Mouse (Mus musculus): ENCODE measurements around the gene Doc2b. TPM values are rescaled to one million over a fixed set of nuclear protein-coding genes. Genes with fewer than 3 reads are reported as not detected.

Doc2b gene
- polyA plus RNA-seq, 1 experiment from 2014 or later: 1.2 TPM

Other genes starting within 250 kb of the Doc2b start
- gene Pitpna, start 208.0 kb downstream of the Doc2b start, polyA plus RNA-seq (2014; fragmentation: Nextera tagmentation; extraction: Ambion mirVana): 81.7 and 86.3 TPM in 2 replicates
- 23.7 and 29.2 TPM in 2 replicates for gene Inpp5k, start 165.1 kb downstream of the Doc2b start, polyA plus RNA-seq (2014; fragmentation: Nextera tagmentation; extraction: Ambion mirVana)
- 45.5 and 49.7 TPM in 2 replicates for gene Myo1c, start 145.5 kb downstream of the Doc2b start, polyA plus RNA-seq (2014; fragmentation: Nextera tagmentation; extraction: Ambion mirVana)
- 106 TPM in 2 replicates for gene Crk, start 116.8 kb downstream of the Doc2b start, polyA plus RNA-seq (2014; fragmentation: Nextera tagmentation; extraction: Ambion mirVana)
- 788 and 838 TPM in 2 replicates for gene Ywhae, start 63.2 kb downstream of the Doc2b start, polyA plus RNA-seq (2014; fragmentation: Nextera tagmentation; extraction: Ambion mirVana)
- gene Rph3al, start 142.4 kb upstream of the Doc2b start, polyA plus RNA-seq (2014; fragmentation: Nextera tagmentation; extraction: Ambion mirVana): 3.0 TPM in 2 replicates
- gene 1700016K19Rik, start 203.9 kb upstream of the Doc2b start, polyA plus RNA-seq (2014; fragmentation: Nextera tagmentation; extraction: Ambion mirVana): 2.0 and 7.3 TPM in 2 replicates
- gene Rflnb, start 231.7 kb upstream of the Doc2b start, polyA plus RNA-seq (2014; fragmentation: Nextera tagmentation; extraction: Ambion mirVana): 45.3 and 45.6 TPM in 2 replicates

Measured in embryonic facial prominence, embryonic 14.5 days (tissue).